ENCODE assay signal across 7 mouse cellular contexts in genomic region chr5:90759077-90760065, GRCm38 (mm10). TPM values are rescaled to one million over a fixed set of nuclear protein-coding genes. Genes with fewer than 3 reads are reported as not detected.
DNase-seq lines count a peak whose midpoint lies in the region; ATAC-seq and TF ChIP-seq lines count a peak whose summit lies in the region.

Gene Cxcl5 (plus strand): TSS chr5:90759360.

- no peaks in the 10 kb centered on the region for H3K9me3 ChIP-seq in embryonic facial prominence, embryonic 13.5 days
- no peaks in the 10 kb centered on the region for H3K9me3 ChIP-seq in hindbrain, postnatal 0 days (ENCODE audit: low read length)
- H3K9me3 ChIP-seq in stomach, postnatal 0 days (ENCODE audit: control insufficient read depth, low read length): no peaks in the 10 kb centered on the region

- peaks cover 39% of the 10 kb centered on the region for H3K4me1 ChIP-seq in embryonic facial prominence, embryonic 13.5 days
- no peaks in the 10 kb centered on the region for H3K4me1 ChIP-seq in hindbrain, postnatal 0 days (ENCODE audit: insufficient read depth, low read length)
- H3K4me1 ChIP-seq in stomach, postnatal 0 days (replicated peaks; ENCODE audit: control insufficient read depth, insufficient read depth): peaks cover 2% of the 10 kb centered on the region; the same call in 1 of the 2 replicates

- peak within 1 kb of the TSS; percentile 57 for H3K9ac ChIP-seq in embryonic facial prominence, embryonic 13.5 days
- H3K9ac ChIP-seq in hindbrain, postnatal 0 days (replicated peaks; ENCODE audit: low read length): peak within 1 kb of the TSS; percentile 31
- 0 out of 2 replicates have a peak within 1 kb of the TSS, but pooled peaks have one; percentile 8 for H3K9ac ChIP-seq in stomach, postnatal 0 days (ENCODE audit: low read length)

- peaks cover 30% of the 10 kb centered on the region for H3K27me3 ChIP-seq in embryonic facial prominence, embryonic 13.5 days
- no peaks in the 10 kb centered on the region for H3K27me3 ChIP-seq in hindbrain, postnatal 0 days (ENCODE audit: insufficient read depth, low read length)
- peaks cover 6% of the 10 kb centered on the region; the same call in 1 of the 2 replicates for H3K27me3 ChIP-seq in stomach, postnatal 0 days (ENCODE audit: control insufficient read depth, insufficient read depth, low read length)

- no peak for TF ChIP-seq EP300 in stomach, postnatal 0 days (optimal IDR thresholded peaks at IDR 0.05)

- 3% methylated on average over 32 of the region's 32 CpGs for WGBS in embryonic facial prominence, embryonic 13.5 days
- WGBS in hindbrain, postnatal 0 days: 3% methylated on average over 32 of the region's 32 CpGs
- WGBS in stomach, postnatal 0 days: 7% methylated on average over 32 of the region's 32 CpGs

- ATAC-seq in embryonic facial prominence, embryonic 13.5 days (ENCODE audit: insufficient number of reproducible peaks, insufficient read depth, low FRiP score, low TSS enrichment, low read depth): no peak
- peak; percentile 79 for ATAC-seq in hindbrain, postnatal 0 days
- ATAC-seq in megakaryocyte progenitor cell, adult 5-6 weeks (replicated peaks; ENCODE audit: poor library complexity): peak; percentile 42
- no peak for ATAC-seq in stomach, postnatal 0 days (ENCODE audit: low FRiP score, low TSS enrichment)
- no peak for ATAC-seq in granulocyte monocyte progenitor cell, adult 5-6 weeks (replicated peaks; ENCODE audit: poor library complexity, severe bottlenecking)

- TF ChIP-seq CTCF in hindbrain, postnatal 0 days (IDR thresholded peaks at IDR 0.05; ENCODE audit: low read depth): no peak
- no peak for TF ChIP-seq CTCF in stomach, postnatal 0 days (IDR thresholded peaks at IDR 0.05; ENCODE audit: low read depth)

- H3K4me3 ChIP-seq in embryonic facial prominence, embryonic 13.5 days: peak within 1 kb of the TSS; percentile 40
- H3K4me3 ChIP-seq in hindbrain, postnatal 0 days (ENCODE audit: low read length): peak within 1 kb of the TSS; percentile 41
- H3K4me3 ChIP-seq in stomach, postnatal 0 days (ENCODE audit: low read depth, low read length): peak within 1 kb of the TSS; percentile 28

- DNase-seq in 3134 (ENCODE audit: extremely low read depth, insufficient read length, low spot score): peak; percentile 71
- DNase-seq in 3T3-L1 (ENCODE audit: low read depth, low spot score): peak; percentile 96
- DNase-seq in hindbrain, postnatal 0 days (ENCODE audit: low spot score): peak; percentile 46
- peak; percentile 23 for DNase-seq in stomach, postnatal 0 days (ENCODE audit: low spot score)

- H3K27ac ChIP-seq in embryonic facial prominence, embryonic 13.5 days: 0 out of 2 replicates have a peak within 1 kb of the TSS, but pooled peaks have one; percentile 22
- H3K27ac ChIP-seq in hindbrain, postnatal 0 days: no peak within 1 kb of the TSS
- H3K27ac ChIP-seq in stomach, postnatal 0 days (replicated peaks): no peak within 1 kb of the TSS

- H3K4me2 ChIP-seq in embryonic facial prominence, embryonic 13.5 days: peak within 1 kb of the TSS; percentile 70
- H3K4me2 ChIP-seq in hindbrain, postnatal 0 days (ENCODE audit: low read depth, low read length): peak within 1 kb of the TSS; percentile 72
- H3K4me2 ChIP-seq in stomach, postnatal 0 days (replicated peaks; ENCODE audit: low read depth): peak within 1 kb of the TSS; percentile 49

- H3K36me3 ChIP-seq in embryonic facial prominence, embryonic 13.5 days: no peaks in the 10 kb centered on the region
- H3K36me3 ChIP-seq in hindbrain, postnatal 0 days (ENCODE audit: insufficient read depth, low read length): no peaks in the 10 kb centered on the region
- no peaks in the 10 kb centered on the region for H3K36me3 ChIP-seq in stomach, postnatal 0 days (ENCODE audit: control insufficient read depth, insufficient read depth, low read length)

RNA-seq across cellular contexts. Expression of gene Cxcl5, which starts in this region (rescaled TPM):
- 1.7 and 3.1 TPM in 2 replicates for polyA plus RNA-seq in embryonic facial prominence, embryonic 13.5 days (2015; fragmentation: Nextera tagmentation; extraction: Ambion mirVana)
- not detected in 2 replicates for total RNA-seq in hindbrain, postnatal 0 days (2014; rRNA removed)
- 0.28 and 0.55 TPM in 2 replicates for polyA plus RNA-seq in hindbrain, postnatal 0 days (2015; fragmentation: Nextera tagmentation; extraction: Ambion mirVana)
- not detected in 2 replicates for total RNA-seq in megakaryocyte progenitor cell, adult 5-6 weeks (2015)
- not detected in 2 replicates for total RNA-seq in megakaryocyte progenitor cell, adult 5-6 weeks (2017)
- polyA plus RNA-seq in stomach, postnatal 0 days (2015; fragmentation: Nextera tagmentation; extraction: Ambion mirVana): 0.05 and 0.10 TPM in 2 replicates
- not detected in 2 replicates for total RNA-seq in granulocyte monocyte progenitor cell, adult 5-6 weeks (2014; fragmentation: Nextera tagmentation)
- not detected in 2 replicates for total RNA-seq in granulocyte monocyte progenitor cell, adult 5-6 weeks (2017)

Comparison
In these comparisons a context has a peak if more than half of its experiments do, and no peak if none do; other contexts are left out.
1. Peak in DNase-seq, ATAC-seq, H3K4me3 ChIP-seq, H3K9ac ChIP-seq and H3K4me2 ChIP-seq in hindbrain, postnatal 0 days; RNA of the gene not detected or under 1 TPM.
2. Peak in ATAC-seq in megakaryocyte progenitor cell, adult 5-6 weeks; RNA of the gene not detected or under 1 TPM.
3. Peak in DNase-seq, H3K4me3 ChIP-seq, H3K9ac ChIP-seq and H3K4me2 ChIP-seq in stomach, postnatal 0 days; RNA of the gene not detected or under 1 TPM.
4. DNase-seq: peak in every context shown above with its lines; median percentile 96 in 3T3-L1; 71 in 3134; 46 in hindbrain, postnatal 0 days; 23 in stomach, postnatal 0 days.